Mouse (Mus musculus): ENCODE measurements at regions not wholly inside any gene's neighbourhood (a gene's known extent, or its start where the extent isn't known, plus 50 kb on each side); places are given as distances from the start of the nearest gene placed in this dataset.

DNA sequence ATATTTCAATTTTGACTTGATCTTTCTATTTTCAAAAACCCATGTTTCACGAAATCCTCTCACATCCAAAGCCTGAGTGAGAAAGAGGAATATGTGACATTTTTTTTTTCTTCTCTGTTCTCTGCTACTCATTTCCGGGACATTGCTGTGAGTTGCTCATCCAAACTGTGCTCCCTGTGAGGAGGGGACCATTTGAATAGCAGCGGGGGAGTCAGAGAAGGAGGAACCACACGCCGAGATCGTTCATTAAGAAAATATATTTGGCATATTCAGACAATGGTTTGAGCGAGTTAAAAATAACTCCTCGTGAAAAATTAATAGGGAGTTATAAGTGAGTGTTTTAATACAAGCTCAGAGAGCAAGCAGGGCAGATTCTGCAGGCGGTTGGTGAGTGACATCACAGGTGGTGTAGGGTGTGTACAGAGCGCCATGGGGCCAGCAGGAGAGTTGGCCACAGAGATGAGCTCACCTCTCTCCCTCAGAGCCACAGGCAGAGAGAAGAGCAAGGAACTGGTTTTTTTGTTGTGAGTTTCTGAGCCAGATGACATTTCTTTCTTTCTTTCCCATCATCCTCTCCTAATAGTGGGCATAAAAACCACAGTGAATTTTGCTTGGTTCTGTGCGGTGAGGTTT, 54.4 kb upstream of the Calcoco1 start:
- 52% methylated on average over 11 of the region's 11 CpGs for WGBS
- no peaks in the 10 kb centered on the region for H3K36me3 ChIP-seq (ENCODE audit: control insufficient read depth, insufficient read depth, low read length)
- no peaks in the 10 kb centered on the region for H3K9me3 ChIP-seq (ENCODE audit: control insufficient read depth, low read length)
- H3K27ac ChIP-seq (ENCODE audit: low read depth, low read length) = no peak overlapping the region
- ATAC-seq (ENCODE audit: low FRiP score) = no peak
- no peaks in the 10 kb centered on the region for H3K4me1 ChIP-seq (ENCODE audit: control insufficient read depth, insufficient read depth, low read length)
- no peaks in the 10 kb centered on the region; the same call in 1 of the 2 replicates for H3K27me3 ChIP-seq (ENCODE audit: control insufficient read depth, insufficient read depth, low read length)
- H3K4me3 ChIP-seq (ENCODE audit: low read depth, low read length) = no peak overlapping the region
- no peak overlapping the region for H3K4me2 ChIP-seq
- H3K9ac ChIP-seq (ENCODE audit: low read length) = no peak overlapping the region
- DNase-seq (ENCODE audit: low spot score, missing footprints) = no peak

DNA sequence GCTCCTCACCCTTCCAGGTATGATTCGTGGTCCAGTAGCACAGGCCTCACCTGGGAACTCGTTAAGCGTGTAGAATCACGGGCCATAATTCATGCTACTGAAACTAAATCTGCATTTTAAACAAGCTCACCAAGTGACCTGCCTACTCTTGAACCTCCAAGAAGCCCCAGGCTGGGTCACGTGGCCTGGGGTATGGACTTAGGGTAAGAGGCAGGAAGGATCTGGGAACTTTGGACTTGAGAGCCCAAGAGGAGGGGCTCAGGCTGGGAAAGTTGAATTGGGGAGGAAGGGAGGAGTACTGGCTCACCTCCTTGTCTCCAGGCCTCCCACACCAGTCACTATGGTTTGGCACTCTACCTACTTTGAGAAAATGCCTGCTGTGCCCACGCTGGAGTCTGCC, 58.6 kb upstream of the Calcoco1 start:
- Histone ChIP-seq H3K27me3 (ENCODE audit: control insufficient read depth, insufficient read depth, low read length) (no peaks in the 10 kb centered on the region; the same call in 1 of the 2 replicates), H3K4me2 (no peak overlapping the region), H3K9me3 (ENCODE audit: control insufficient read depth, low read length) (no peaks in the 10 kb centered on the region), H3K27ac (ENCODE audit: low read depth, low read length) (no peak overlapping the region), H3K4me3 (ENCODE audit: low read depth, low read length) (no peak overlapping the region), H3K9ac (ENCODE audit: low read length) (no peak overlapping the region), H3K36me3 (ENCODE audit: control insufficient read depth, insufficient read depth, low read length) (no peaks in the 10 kb centered on the region), H3K4me1 (ENCODE audit: control insufficient read depth, insufficient read depth, low read length) (no peaks in the 10 kb centered on the region)
- ATAC-seq (ENCODE audit: low FRiP score) = no peak
- DNase-seq (ENCODE audit: low spot score, missing footprints) = no peak
- 83% methylated on average over 6 of the region's 6 CpGs for WGBS

DNA sequence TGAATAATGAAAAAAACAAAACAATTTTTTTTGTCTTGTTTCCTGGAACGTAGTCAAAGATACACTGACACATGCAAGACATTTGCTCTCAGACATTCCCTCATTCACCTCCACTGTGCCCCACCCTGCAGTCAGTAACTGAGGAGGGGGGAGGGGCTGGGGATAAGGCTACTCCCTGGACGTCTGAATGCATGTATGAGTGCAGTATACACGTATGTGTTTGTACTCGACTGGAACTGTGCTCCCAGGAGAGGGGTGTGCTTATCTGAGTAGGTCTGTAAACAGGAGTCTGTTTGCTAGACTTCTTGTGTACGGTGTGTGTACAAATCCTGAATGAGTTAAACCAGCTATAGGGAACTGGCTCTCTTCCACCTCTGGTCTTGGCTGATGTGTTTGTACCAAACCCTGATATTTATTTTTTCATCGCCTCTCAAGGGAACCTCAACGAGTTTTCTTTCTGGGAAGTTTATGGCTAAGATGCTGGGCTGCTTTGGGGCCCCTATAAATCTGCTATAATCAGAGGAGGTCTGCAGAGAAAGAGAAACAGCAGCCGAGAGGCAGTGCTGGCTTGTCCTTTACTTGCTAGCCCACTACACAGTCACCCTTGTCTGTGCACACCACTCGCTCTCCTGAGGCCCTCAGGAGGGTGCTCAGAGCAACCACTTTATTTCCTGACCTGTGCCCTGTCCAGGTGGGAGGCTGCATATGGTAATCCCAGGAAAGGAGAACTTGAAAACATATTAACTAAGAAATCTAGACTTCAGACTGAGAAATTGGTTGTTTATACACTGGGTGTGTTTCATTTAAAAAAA, 61.2 kb upstream of the Calcoco1 start:
- H3K4me1 ChIP-seq (ENCODE audit: control insufficient read depth, insufficient read depth, low read length) = no peaks in the 10 kb centered on the region
- no peaks in the 10 kb centered on the region; the same call in 1 of the 2 replicates for H3K27me3 ChIP-seq (ENCODE audit: control insufficient read depth, insufficient read depth, low read length)
- no peak overlapping the region for H3K4me2 ChIP-seq
- DNase-seq (ENCODE audit: low spot score, missing footprints) = no peak
- no peaks in the 10 kb centered on the region for H3K9me3 ChIP-seq (ENCODE audit: control insufficient read depth, low read length)
- no peaks in the 10 kb centered on the region for H3K36me3 ChIP-seq (ENCODE audit: control insufficient read depth, insufficient read depth, low read length)
- no peak for ATAC-seq (ENCODE audit: low FRiP score)
- WGBS = 57% methylated on average over 9 of the region's 9 CpGs
- H3K4me3 ChIP-seq (ENCODE audit: low read depth, low read length) = no peak overlapping the region
- no peak overlapping the region for H3K9ac ChIP-seq (ENCODE audit: low read length)
- no peak overlapping the region for H3K27ac ChIP-seq (ENCODE audit: low read depth, low read length)

DNA sequence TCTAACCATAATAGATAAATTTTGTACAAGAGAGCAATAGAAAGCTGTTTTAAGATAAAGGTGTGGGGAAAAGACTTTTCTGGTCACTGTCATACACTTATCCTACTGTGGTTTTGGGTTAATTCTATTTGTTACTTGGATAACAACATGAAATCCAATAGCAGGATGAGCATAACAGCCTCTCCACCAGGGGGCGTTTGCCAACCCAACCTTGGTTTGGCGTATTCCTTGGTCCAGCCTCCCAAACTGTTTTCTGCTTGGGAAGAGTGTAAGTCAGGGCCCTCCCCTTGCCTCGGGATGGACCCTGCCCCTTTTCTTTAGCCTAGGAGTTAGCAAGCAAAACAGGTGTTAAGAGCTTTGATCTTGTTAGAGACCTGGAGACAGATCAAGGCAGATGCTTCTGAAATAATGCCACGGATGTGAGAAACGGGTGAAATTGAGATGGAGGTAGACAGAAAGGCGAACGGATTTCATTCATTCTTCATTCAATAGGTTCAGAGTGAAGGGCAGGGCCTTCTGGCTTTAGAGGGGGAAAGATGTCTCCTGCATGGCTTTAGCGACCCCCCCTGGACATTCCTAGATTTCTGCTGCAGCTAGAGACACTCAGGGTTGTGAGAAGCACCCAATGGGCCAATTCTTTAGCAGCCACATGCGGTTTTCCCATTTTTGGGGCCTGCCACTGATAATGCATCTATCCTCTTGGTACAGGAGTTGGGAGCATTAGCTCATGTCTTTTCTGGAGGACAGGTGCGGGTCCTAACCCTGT, 63.3 kb upstream of the Calcoco1 start:
- Histone ChIP-seq H3K4me3 (ENCODE audit: low read depth, low read length) (no peak overlapping the region), H3K27ac (ENCODE audit: low read depth, low read length) (no peak overlapping the region), H3K4me2 (no peak overlapping the region), H3K9ac (ENCODE audit: low read length) (no peak overlapping the region), H3K27me3 (ENCODE audit: control insufficient read depth, insufficient read depth, low read length) (no peaks in the 10 kb centered on the region), H3K4me1 (ENCODE audit: control insufficient read depth, insufficient read depth, low read length) (peaks cover 13% of the 10 kb centered on the region), H3K9me3 (ENCODE audit: control insufficient read depth, low read length) (no peaks in the 10 kb centered on the region), H3K36me3 (ENCODE audit: control insufficient read depth, insufficient read depth, low read length) (no peaks in the 10 kb centered on the region)
- WGBS = 37% methylated on average over 10 of the region's 10 CpGs
- no peak for ATAC-seq (ENCODE audit: low FRiP score)
- peak; percentile 93 for DNase-seq (ENCODE audit: low spot score, missing footprints)

DNA sequence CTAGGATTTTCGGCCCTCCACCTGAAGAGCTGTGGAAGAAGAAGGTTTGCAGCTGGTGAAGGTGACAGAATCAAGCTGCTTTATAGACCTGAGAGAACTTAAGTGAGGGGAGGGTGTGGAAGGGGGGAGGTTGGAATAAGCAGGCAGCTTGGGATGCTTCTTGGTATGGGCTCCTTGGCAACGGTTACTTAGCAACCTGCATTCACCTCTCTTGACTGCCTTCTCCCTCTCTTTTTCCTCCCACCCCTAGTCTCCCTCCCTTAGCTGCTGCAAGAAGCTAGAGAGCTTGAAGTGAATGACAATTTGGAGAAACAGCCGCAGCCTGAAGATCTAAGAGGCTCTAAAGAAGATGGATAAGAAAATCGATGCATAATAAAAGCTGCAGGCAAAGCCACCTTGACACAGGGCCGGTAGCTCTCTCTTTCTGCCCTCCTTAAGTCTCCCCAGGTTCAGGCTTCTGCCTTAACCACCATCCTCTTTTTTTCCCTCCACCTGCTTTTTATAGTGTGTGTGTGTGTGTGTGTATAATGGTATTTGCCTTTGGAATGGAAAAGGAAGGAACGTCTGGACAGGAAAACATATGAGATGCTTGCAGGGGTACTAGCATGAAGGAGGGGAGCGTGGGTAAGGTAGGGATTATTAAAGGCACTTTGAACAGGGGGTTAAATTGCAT, 67.0 kb upstream of the Calcoco1 start:
- Histone ChIP-seq H3K27me3 (ENCODE audit: control insufficient read depth, insufficient read depth, low read length) (no peaks in the 10 kb centered on the region), H3K4me3 (ENCODE audit: low read depth, low read length) (no peak overlapping the region), H3K36me3 (ENCODE audit: control insufficient read depth, insufficient read depth, low read length) (no peaks in the 10 kb centered on the region), H3K27ac (ENCODE audit: low read depth, low read length) (peak overlapping the region; percentile 64), H3K4me2 (peak overlapping the region; percentile 22; the same call in 1 of the 2 replicates), H3K9ac (ENCODE audit: low read length) (peak overlapping the region; percentile 38; the same call in 1 of the 2 replicates), H3K9me3 (ENCODE audit: control insufficient read depth, low read length) (no peaks in the 10 kb centered on the region), H3K4me1 (ENCODE audit: control insufficient read depth, insufficient read depth, low read length) (peaks cover 13% of the 10 kb centered on the region)
- DNase-seq (ENCODE audit: low spot score, missing footprints) (peak; percentile 94), ATAC-seq (ENCODE audit: low FRiP score) (peak; percentile 91)
- WGBS = 21% methylated on average over 7 of the region's 7 CpGs

DNA sequence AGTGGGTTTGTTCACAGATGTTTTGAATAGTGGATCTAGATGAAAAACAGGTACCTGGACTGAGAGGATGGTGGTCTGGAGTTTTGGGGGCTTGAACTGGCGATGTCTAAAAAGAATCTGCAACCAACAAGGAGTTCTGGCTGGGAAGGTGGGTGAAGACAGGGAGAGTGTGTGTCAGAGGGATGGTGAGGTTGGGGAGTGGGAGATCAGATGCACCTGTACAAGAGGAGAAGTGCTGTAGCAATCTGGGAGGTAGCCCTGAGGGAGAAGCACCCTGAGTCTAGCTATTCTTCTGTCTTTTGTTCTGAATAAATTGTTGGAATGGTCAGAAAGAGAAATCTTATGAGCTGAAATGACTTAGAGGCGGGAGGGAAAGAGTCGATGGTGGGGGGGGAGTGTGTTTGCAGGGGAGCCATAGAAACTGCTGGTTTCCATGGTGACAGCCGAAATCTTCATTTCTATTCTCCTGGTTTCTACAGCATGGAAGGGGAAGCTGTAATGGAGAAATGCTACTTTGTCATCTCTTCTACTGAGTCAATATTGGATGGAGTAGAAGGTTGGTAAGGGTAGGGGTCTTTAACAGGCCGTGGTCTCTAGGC, 75.1 kb upstream of the Calcoco1 start:
- Histone ChIP-seq H3K9ac (ENCODE audit: low read length) (no peak overlapping the region), H3K27ac (ENCODE audit: low read depth, low read length) (no peak overlapping the region), H3K36me3 (ENCODE audit: control insufficient read depth, insufficient read depth, low read length) (no peaks in the 10 kb centered on the region), H3K9me3 (ENCODE audit: control insufficient read depth, low read length) (no peaks in the 10 kb centered on the region), H3K27me3 (ENCODE audit: control insufficient read depth, insufficient read depth, low read length) (no peaks in the 10 kb centered on the region), H3K4me1 (ENCODE audit: control insufficient read depth, insufficient read depth, low read length) (no peaks in the 10 kb centered on the region), H3K4me2 (no peak overlapping the region), H3K4me3 (ENCODE audit: low read depth, low read length) (no peak overlapping the region)
- no peak for DNase-seq (ENCODE audit: low spot score, missing footprints)
- 65% methylated on average over 5 of the region's 5 CpGs for WGBS
- no peak for ATAC-seq (ENCODE audit: low FRiP score)

DNA sequence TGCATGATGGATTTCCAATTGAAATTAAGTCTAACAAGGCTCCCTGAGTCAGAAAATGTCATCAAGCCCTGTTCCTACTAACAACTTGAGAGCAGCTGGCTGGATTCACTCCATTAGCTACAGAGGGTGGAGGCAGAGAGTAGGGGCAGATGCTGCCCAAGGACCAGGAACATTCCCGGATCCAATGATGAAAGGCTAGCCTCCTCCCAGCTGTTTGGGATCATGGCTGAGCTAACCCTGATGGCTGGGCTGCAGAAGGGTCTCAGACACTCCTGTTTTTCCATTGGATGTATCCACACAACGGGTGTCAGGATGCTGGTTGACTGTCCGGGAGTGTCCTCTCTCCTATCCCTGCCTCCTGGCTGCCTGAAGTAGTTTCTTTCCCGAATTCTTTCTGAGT, 78.1 kb upstream of the Calcoco1 start:
- WGBS = 73% methylated on average over 4 of the region's 4 CpGs
- ATAC-seq (ENCODE audit: low FRiP score) = no peak

DNA sequence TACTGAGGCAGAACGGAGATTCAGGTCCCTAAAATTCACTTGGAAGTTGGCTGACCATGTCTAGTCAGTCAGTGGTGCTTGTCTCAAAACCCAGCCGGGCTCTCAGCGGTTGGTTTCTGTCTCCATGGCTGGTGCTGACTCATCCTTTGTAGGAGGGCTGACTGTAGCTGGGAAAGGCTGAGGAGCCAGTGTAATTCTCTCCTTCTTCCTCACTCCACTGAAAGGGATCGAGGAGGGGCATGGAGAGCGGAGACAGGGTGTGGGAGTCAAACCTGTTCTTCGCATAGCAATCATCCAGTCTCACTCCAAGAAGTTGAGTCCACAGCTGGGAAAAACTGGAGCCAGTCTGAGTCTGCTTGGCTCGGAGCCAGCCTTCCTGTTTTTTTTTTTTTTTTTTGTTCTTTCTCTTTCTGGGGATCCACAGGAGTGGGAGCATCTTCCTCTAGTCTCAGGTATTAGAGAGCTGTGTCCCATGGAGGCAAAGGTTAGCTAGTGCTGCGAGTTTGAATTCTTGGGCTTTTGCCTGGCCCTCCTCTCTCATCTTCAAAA, 80.4 kb upstream of the Calcoco1 start:
- ATAC-seq (ENCODE audit: low FRiP score) = no peak
- WGBS = 69% methylated on average over 8 of the region's 8 CpGs
- Histone ChIP-seq H3K36me3 (ENCODE audit: control insufficient read depth, insufficient read depth, low read length) (no peaks in the 10 kb centered on the region), H3K4me2 (no peak overlapping the region), H3K4me3 (ENCODE audit: low read depth, low read length) (no peak overlapping the region), H3K27me3 (ENCODE audit: control insufficient read depth, insufficient read depth, low read length) (no peaks in the 10 kb centered on the region), H3K9me3 (ENCODE audit: control insufficient read depth, low read length) (no peaks in the 10 kb centered on the region), H3K4me1 (ENCODE audit: control insufficient read depth, insufficient read depth, low read length) (no peaks in the 10 kb centered on the region), H3K9ac (ENCODE audit: low read length) (no peak overlapping the region), H3K27ac (ENCODE audit: low read depth, low read length) (no peak overlapping the region)
- no peak for DNase-seq (ENCODE audit: low spot score, missing footprints)

More for the DNA sequence above, 78.1 kb upstream of the Calcoco1 start:
- Histone ChIP-seq H3K9me3 (ENCODE audit: control insufficient read depth, low read length) (no peaks in the 10 kb centered on the region), H3K27ac (ENCODE audit: low read depth, low read length) (no peak overlapping the region), H3K36me3 (ENCODE audit: control insufficient read depth, insufficient read depth, low read length) (no peaks in the 10 kb centered on the region), H3K9ac (ENCODE audit: low read length) (no peak overlapping the region), H3K4me2 (no peak overlapping the region), H3K4me3 (ENCODE audit: low read depth, low read length) (no peak overlapping the region), H3K27me3 (ENCODE audit: control insufficient read depth, insufficient read depth, low read length) (no peaks in the 10 kb centered on the region), H3K4me1 (ENCODE audit: control insufficient read depth, insufficient read depth, low read length) (no peaks in the 10 kb centered on the region)
- DNase-seq (ENCODE audit: low spot score, missing footprints) = no peak
